Mouse (Mus musculus) embryonic facial prominence, embryonic 15.5 days (tissue): ENCODE measurements around the gene Krtap5-3. TPM values are rescaled to one million over a fixed set of nuclear protein-coding genes. Genes with fewer than 3 reads are reported as not detected.
"Not testable (repeated sequence)": the region's sequence is repeated elsewhere in the genome, so short reads cannot be mapped to it uniquely, and the experiment has no call there.

Source experiments
- ATAC-seq: fragments of 200-750 bp; cut with Nextera tagmentation; 2 replicates; pipeline ENCODE4 v1.8.0; 2017; ENCODE audit warnings: low read depth, moderate TSS enrichment; ENCODE audit not compliant: insufficient number of reproducible peaks, low FRiP score, low TSS enrichment
- H3K27ac ChIP-seq: fragments of 300-500 bp; sonication (generic); replicated peaks from 2 replicates; pipeline ENCODE4 v1.5.1; 2015; ENCODE audit warnings: mild to moderate bottlenecking, inconsistent platforms
- H3K27me3 ChIP-seq: fragments of 300-500 bp; sonication (generic); 2 replicates; pipeline ENCODE4 v1.6.1; 2015; ENCODE audit warnings: inconsistent platforms
- H3K36me3 ChIP-seq: fragments of 300-500 bp; sonication (generic); 2 replicates; pipeline ENCODE4 v1.6.1; 2015; ENCODE audit warnings: mild to moderate bottlenecking, inconsistent platforms
- H3K4me1 ChIP-seq: fragments of 300-500 bp; sonication (generic); 2 replicates; pipeline ENCODE4 v1.6.1; 2015; ENCODE audit warnings: inconsistent platforms
- H3K4me2 ChIP-seq: fragments of 300-500 bp; sonication (generic); replicated peaks from 2 replicates; pipeline ENCODE4 v1.6.1; 2015; ENCODE audit warnings: mild to moderate bottlenecking, inconsistent platforms
- H3K4me3 ChIP-seq: fragments of 300-500 bp; sonication (generic); replicated peaks from 2 replicates; pipeline ENCODE4 v1.5.1; 2015; ENCODE audit warnings: mild to moderate bottlenecking, inconsistent platforms
- H3K9ac ChIP-seq: fragments of 300-500 bp; sonication (generic); 2 replicates; pipeline ENCODE4 v1.6.1; 2015; ENCODE audit warnings: inconsistent platforms
- H3K9me3 ChIP-seq: fragments of 300-500 bp; sonication (generic); replicated peaks from 2 replicates; pipeline ENCODE4 v1.6.1; 2016; ENCODE audit warnings: inconsistent platforms
- WGBS: fragments of 180-500 bp; shearing (Covaris S2); methylation state at CpG from one replicate; pipeline ENCODE4 v1.1.7; 2015; 5-methylcytosine and 5-hydroxymethylcytosine counted together
- polyA plus RNA-seq: library from polyadenylated mRNA; unstranded; fragments of >200 nt; fragmentation: Nextera tagmentation; extraction: Ambion mirVana; gene quantifications from 2 replicates; pipeline ENCODE4 v1.2.1, GENCODE M21; 2015

The Krtap5-3 gene
- polyA plus RNA-seq, 1 experiment from 2014 or later: 0.16 TPM

DNA sequence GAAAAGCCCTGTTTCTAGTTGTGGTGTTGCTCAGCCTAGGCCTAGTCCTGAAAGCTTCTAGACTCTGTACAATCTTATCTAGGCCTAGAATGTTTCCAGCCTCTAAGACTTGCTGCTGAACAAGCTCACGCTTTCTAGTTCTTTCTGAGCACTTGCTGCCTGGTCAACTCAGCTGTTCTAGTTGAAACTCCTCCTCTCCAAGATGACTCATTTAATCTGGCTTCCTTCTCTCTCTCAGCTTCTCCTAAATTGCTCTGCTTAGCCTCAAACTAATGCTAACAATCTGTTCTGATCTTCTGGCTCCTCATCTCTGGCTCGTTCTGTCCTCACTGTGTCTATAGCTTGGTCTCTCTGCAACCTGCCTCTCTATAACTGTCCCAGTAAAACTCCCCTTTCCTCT, 2.4 kb upstream of the Krtap5-3 start:
- no peak overlapping the region for H3K4me2 ChIP-seq
- no peaks in the 10 kb centered on the region for H3K4me1 ChIP-seq
- H3K4me3 ChIP-seq: no peak overlapping the region
- H3K36me3 ChIP-seq: no peaks in the 10 kb centered on the region
- no peaks in the 10 kb centered on the region for H3K9me3 ChIP-seq
- H3K27ac ChIP-seq: no peak overlapping the region
- no peak overlapping the region for H3K9ac ChIP-seq
- no peak for ATAC-seq
- no peaks in the 10 kb centered on the region for H3K27me3 ChIP-seq
- WGBS: 78% methylated on average over 2 of the region's 2 CpGs

DNA sequence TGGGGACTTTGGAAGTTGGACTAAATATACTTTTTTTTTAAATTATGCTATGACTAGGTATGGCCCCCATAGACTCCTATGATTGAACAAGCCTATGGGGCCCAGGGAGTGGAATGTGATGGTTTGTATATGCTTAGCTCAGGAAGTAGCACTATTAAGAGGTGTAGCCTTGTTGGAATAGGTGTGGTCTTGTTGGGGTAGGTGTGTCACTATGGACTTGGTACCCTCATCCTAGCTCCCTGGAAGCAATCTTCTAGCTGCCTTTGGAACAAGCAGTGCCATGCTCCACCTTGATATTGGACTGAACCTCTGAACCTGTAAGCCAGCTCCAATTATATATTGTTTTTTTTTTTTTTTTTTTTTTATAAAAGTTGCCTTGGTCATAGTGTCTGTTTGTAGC, 4.3 kb downstream of the Krtap5-3 start:
- H3K27me3 ChIP-seq: no peaks in the 10 kb centered on the region
- H3K9me3 ChIP-seq: no peaks in the 10 kb centered on the region
- no peaks in the 10 kb centered on the region for H3K36me3 ChIP-seq
- H3K4me2 ChIP-seq: no peak overlapping the region
- no peak overlapping the region for H3K4me3 ChIP-seq
- no peak overlapping the region for H3K27ac ChIP-seq
- H3K4me1 ChIP-seq: no peaks in the 10 kb centered on the region
- no peak for ATAC-seq
- H3K9ac ChIP-seq: no peak overlapping the region

DNA sequence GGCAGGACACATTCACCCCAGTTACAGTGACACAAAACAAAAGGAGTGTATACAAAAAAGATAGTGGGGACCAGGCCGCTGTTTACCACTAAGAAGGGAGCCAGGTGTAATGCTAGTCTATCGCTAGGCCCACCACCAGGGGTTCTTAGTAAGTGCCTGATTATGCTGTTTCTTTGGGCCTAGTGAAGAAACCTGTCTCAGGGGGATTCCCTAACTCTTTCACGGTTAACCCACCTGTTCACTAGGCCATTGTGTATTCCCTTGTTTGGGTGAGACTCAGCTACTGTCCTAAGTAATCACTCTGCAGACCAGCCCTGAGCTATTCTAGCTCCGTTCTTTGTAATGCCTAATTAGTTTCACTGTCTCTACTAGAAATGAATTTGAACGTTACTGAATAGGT, 5.7 kb downstream of the Krtap5-3 start:
- ATAC-seq, H3K36me3 ChIP-seq, H3K4me2 ChIP-seq, H3K27ac ChIP-seq, H3K4me1 ChIP-seq, H3K9ac ChIP-seq, H3K4me3 ChIP-seq, H3K27me3 ChIP-seq, H3K9me3 ChIP-seq: not testable (repeated sequence)
- WGBS: 74% methylated on average over 5 of the region's 5 CpGs

DNA sequence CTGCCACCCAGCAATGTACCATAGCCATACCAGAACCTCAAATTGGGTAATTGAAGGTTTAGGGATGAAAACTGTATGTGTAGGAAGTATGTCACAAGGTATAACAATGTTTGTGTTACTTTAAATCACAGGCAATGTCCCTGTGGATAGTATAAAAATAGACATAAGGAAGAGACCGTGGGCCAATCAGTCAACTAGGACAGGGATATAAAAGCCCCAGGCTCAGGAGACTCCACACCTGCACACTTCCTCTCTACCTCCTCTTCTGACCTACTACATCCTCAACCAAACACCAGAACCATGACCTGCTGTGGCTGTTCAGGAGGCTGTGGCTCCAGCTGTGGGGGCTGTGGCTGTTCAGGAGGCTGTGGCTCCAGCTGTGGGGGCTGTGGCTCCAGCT, 10.4 kb downstream of the Krtap5-3 start, which contains the start of gene Gm7579:
TSS of gene Gm7579 (plus strand) at position 301 of the 400 bp plus-strand sequence.
- Histone ChIP-seq H3K4me2 (no peak within 1 kb of the TSS), H3K4me3 (no peak within 1 kb of the TSS), H3K9me3 (no peaks in the 10 kb centered on the region), H3K27me3 (no peaks in the 10 kb centered on the region), H3K27ac (no peak within 1 kb of the TSS), H3K36me3 (no peaks in the 10 kb centered on the region), H3K9ac (no peak within 1 kb of the TSS), H3K4me1 (no peaks in the 10 kb centered on the region)
- 65% methylated on average over 1 of the region's 1 CpGs for WGBS
- ATAC-seq: no peak

DNA sequence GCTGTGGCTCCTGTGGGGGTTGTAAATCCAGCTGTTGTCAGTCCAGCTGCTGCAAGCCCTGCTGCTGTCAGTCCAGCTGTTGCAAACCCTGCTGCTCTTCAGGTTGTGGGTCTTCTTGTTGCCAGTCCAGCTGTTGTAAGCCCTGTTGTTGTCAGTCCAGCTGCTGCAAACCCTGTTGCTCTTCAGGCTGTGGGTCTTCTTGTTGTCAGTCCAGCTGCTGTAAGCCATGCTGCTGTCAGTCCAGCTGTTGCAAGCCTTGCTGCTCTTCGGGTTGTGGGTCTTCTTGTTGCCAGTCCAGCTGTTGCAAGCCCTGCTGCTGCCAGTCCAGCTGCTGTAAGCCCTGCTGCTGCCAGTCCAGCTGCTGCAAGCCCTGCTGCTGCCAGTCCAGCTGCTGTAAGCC, 11.0 kb downstream of the Krtap5-3 start:
- H3K4me2 ChIP-seq, ATAC-seq, H3K4me1 ChIP-seq, H3K9me3 ChIP-seq, H3K27ac ChIP-seq, H3K36me3 ChIP-seq, H3K27me3 ChIP-seq, H3K4me3 ChIP-seq, H3K9ac ChIP-seq: not testable (repeated sequence)
- 60% methylated on average over 1 of the region's 1 CpGs for WGBS

DNA sequence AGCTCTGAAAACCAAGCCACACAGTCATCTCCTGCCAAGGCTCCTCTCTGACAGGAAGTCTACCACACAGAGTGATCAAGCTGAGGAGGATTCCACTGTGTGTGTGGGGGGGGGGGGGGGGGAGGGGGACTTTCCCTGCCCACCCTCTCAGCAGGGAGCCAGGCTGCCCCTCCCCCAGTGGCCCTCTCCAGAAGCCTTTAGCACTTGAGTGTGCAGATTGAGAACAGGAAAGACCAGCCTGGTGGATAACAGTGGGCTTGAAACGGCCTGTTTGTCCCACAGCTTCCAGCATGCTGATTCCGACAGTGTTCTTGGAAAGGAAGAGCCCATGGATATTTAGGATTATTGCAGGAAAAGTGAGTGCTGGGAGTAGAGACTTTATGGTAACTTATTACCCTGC, 23.4 kb downstream of the Krtap5-3 start:
- Histone ChIP-seq H3K9me3 (no peaks in the 10 kb centered on the region), H3K4me3 (no peak overlapping the region), H3K4me2 (no peak overlapping the region), H3K4me1 (peaks cover 10% of the 10 kb centered on the region; the same call in 1 of the 2 replicates), H3K9ac (no peak overlapping the region), H3K27me3 (no peaks in the 10 kb centered on the region), H3K27ac (no peak overlapping the region), H3K36me3 (no peaks in the 10 kb centered on the region)
- 24% methylated on average over 2 of the region's 2 CpGs for WGBS
- no peak for ATAC-seq

DNA sequence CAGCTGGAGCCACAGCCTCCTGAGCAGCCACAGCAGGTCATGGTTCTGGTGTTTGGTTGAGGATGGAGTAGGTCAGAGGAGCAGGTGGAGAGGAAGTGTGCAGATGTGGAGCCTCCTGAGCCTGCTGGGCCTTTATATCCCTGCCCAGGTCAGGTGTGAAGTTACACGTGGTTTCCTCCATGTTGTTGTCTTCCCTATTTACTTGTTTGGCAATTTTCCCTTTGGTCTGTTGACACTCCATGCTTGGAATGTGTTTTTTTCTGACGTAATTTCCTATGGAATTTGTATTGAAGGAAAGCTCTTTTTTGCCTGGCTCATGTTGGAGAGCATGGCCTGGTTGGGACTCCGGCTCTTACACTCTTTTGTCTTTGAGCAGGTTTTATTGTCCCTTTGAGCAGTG, 28.7 kb downstream of the Krtap5-3 start, which contains the start of gene Krtap5-5:
TSS of gene Krtap5-5 (minus strand) at position 101 of the 400 bp plus-strand sequence.
- WGBS: 37% methylated on average over 3 of the region's 3 CpGs
- not testable (repeated sequence) for ATAC-seq, H3K4me2 ChIP-seq, H3K36me3 ChIP-seq, H3K9me3 ChIP-seq, H3K27me3 ChIP-seq, H3K4me3 ChIP-seq, H3K4me1 ChIP-seq, H3K9ac ChIP-seq, H3K27ac ChIP-seq

- Histone ChIP-seq H3K27ac (no peak overlapping the region), H3K36me3 (no peaks in the 10 kb centered on the region), H3K9me3 (no peaks in the 10 kb centered on the region), H3K4me1 (no peaks in the 10 kb centered on the region), H3K4me2 (no peak overlapping the region), H3K4me3 (no peak overlapping the region), H3K27me3 (no peaks in the 10 kb centered on the region), H3K9ac (no peak overlapping the region)
- ATAC-seq: no peak
- WGBS: 25% methylated on average over 1 of the region's 1 CpGs
These were observed 30.4 kb downstream of the Krtap5-3 start for GRCm38 (mm10) chr7:142231540-142231939.

DNA sequence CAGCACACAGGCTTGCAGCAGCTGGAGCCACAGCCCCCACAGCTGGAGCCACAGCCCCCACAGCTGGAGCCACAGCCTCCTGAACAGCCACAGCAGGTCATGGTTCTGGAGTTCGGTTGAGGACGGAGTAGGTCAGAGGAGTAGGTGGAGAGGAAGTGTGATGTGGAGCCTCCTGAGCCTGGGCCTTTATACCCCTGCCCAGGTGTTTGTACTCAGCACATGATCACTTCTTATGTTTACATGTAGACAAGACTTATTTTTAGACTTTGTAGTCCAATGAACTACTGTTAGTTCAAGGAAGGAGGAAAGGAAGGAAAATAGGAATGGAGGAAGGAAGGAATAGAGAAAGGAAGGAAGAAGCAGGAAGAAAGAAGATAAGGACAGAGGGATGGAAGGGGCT, 39.8 kb downstream of the Krtap5-3 start, which contains the start of gene Gm40460:
TSS of gene Gm40460 (minus strand) at position 101 of the 400 bp plus-strand sequence.
- no peak within 1 kb of the TSS for H3K27ac ChIP-seq
- H3K4me2 ChIP-seq: no peak within 1 kb of the TSS
- H3K9me3 ChIP-seq: no peaks in the 10 kb centered on the region
- 50% methylated on average over 2 of the region's 2 CpGs for whole genome bisulfite sequencing
- no peak within 1 kb of the TSS for H3K4me3 ChIP-seq
- H3K27me3 ChIP-seq: no peaks in the 10 kb centered on the region
- no peak within 1 kb of the TSS for H3K9ac ChIP-seq
- H3K4me1 ChIP-seq: no peaks in the 10 kb centered on the region
- ATAC-seq: no peak
- no peaks in the 10 kb centered on the region for H3K36me3 ChIP-seq

GRCm38 (mm10) chr7:142249824-142250223, 48.7 kb downstream of the Krtap5-3 start:
- Histone ChIP-seq H3K4me3 (no peak overlapping the region), H3K9me3 (no peaks in the 10 kb centered on the region), H3K27me3 (0 out of 2 replicates have a peak, but pooled peaks cover 5% of the 10 kb centered on the region), H3K4me2 (no peak overlapping the region), H3K36me3 (no peaks in the 10 kb centered on the region), H3K9ac (no peak overlapping the region), H3K4me1 (no peaks in the 10 kb centered on the region), H3K27ac (no peak overlapping the region)
- no peak for ATAC-seq
- WGBS: 4% methylated on average over 1 of the region's 1 CpGs
